Mouse (Mus musculus) cerebellum, postnatal 25 days (tissue): ENCODE measurements around the gene Nxn.

Experiments
- DNase-seq, 2 experiments: peaks; one replicate each; pipeline ENCODE4 v3.0.0; 2021; ENCODE audit warnings: mixed read lengths in 2 of 2

Gene Nxn

DNA sequence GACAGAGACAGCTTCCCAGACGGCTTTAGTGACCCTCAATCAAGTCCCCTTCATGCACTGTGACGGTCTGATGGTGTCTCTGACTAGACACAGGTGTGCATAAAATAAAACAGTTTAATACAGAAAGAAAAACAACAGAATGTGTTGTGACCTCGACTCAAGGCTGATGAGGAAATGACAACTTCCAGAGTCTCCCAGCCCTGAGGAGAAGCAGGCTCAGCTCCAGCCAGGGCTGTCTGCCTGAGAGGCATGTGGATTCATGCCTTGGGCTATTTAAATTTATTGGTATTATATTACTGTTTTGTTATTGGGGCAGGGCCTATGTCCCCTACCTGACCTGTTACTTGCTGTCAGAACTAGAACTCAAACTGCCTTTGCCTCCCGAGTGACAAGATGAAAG lies 37.5 kb downstream of the Nxn start:
- no peak for DNase-seq

GRCm38 (mm10) chr11:76360255-76360654 lies 38.7 kb downstream of the Nxn start:
- DNase-seq: no peak

- no peak for DNase-seq
Observed at GRCm38 (mm10) chr11:76358628-76359320, 40.2 kb downstream of the Nxn start.

DNA sequence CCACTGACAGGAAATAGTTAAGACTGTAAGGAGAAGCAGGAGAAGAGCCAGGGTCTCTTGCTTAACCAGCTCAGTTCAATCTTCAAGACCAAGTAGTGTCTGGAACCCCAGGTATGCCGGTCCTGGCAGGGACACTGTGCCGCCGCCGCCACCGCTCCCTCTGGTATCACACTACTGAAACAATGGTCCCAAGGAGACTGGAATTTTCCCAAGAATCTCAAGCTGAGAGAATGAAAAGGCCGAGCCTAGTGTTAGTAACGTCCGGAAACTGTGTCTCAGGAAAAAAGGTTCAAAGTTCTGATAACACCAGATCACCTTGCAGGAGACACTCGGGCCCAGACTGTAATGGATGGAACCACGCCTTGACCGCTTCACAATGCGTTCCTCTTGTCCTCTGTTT lies 41.5 kb downstream of the Nxn start:
- DNase-seq: no peak

DNA sequence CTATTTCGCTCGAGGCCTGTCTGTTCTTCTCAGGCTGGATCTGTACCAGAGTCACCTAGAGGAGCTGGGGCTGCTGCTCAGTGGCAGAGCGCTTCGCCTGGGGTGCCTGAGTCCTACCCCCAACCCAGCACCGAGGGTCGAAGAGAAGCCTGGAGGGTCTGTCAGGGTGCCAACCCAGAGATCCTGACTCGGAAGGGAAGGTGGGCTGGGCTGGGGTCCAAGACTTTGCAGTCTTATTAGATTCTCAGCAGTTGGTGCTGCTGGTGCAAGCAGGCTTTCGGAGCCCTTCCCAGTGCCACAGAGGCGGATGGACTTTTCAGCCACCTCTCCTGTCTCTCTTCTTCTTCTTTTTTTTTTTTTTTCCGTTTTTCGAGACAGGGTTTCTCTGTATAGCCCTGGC lies 42.8 kb downstream of the Nxn start:
- peak in 1 of 2 experiments; percentile 50 for DNase-seq

GRCm38 (mm10) chr11:76355425-76355824 lies 43.5 kb downstream of the Nxn start:
- no peak for DNase-seq

DNA sequence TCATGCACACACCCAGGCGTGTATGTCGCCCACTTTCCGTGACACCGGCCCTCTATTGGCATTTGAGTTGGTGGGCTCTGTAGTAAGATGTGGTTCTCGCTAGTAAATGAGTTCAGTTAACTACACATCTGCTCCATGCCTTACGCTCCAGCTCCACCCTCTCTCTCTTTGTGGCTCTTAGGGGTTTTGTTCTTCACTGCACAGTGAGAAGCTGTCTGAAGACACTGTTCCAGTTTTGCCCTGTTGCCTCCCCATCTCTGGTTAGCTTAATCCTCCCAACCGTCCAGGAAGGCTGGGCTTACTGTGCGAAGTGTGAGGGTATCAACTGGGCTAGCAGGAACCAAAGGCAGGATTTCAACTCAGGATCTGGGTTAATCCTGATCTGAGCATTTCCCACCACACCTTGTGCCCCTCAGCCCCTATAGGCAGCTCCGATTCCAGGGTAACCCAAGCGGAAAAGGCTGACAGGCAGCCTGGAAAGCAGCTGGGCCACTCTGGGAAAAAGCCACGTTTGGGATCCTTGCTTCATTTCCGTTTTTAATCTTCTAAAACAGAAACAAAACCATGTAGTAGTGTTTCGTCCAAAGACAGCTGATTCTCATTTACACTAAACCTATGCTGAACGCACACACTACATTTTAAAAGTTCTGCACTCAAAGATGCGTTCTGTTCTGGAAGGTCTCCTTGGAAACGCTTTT lies 45.9 kb downstream of the Nxn start:
- DNase-seq: no peak

- no peak for DNase-seq
Observed at GRCm38 (mm10) chr11:76351624-76352011, 47.3 kb downstream of the Nxn start.

GRCm38 (mm10) chr11:76350931-76351623 lies 47.9 kb downstream of the Nxn start:
- DNase-seq: no peak

GRCm38 (mm10) chr11:76349833-76350232 lies 49.1 kb downstream of the Nxn start:
- DNase-seq: no peak

GRCm38 (mm10) chr11:76347589-76347988 lies 51.4 kb downstream of the Nxn start:
- DNase-seq: no peak

- no peak for DNase-seq
Observed at GRCm38 (mm10) chr11:76343031-76343430, 55.9 kb downstream of the Nxn start.

DNA sequence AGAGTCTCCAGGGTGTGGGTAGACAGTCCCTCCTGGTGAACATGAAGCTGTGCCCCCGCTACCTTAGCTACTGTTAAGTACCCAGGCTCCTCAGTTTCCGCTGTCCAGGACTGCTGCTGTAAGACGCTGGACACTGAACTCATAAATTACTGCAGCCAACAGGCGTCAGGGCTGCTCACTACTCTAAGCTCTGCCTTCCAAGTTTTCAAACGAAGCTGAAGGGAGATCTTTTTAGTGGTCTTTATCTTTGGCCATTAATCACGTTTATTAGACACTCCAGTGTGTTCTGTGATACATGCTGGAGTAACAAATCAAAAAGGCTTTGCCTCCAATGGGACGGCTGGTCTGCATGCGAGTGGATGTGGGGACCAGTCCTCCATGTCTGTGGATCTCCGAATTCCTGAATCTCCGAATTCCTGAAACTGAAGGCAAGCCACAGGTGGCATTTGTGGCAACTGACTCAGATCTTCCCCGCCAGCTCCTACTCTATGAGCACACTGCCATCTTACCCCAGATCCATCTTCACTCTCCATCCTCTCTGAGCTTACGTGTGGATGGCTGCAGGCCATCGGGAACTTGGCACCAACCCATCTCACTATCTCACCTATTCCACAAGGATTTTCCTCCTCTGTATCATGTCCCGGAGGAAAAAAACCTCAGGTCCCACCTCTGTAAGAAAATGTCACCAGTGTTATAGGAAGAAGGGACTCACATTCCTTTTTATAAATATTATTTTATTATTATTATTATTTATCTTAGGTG lies 56.9 kb downstream of the Nxn start:
- DNase-seq: peak in 1 of 2 experiments; percentile 68

GRCm38 (mm10) chr11:76341163-76341562 lies 57.8 kb downstream of the Nxn start:
- peak in 1 of 2 experiments; percentile 49 for DNase-seq

GRCm38 (mm10) chr11:76339830-76340229 lies 59.1 kb downstream of the Nxn start:
- no peak for DNase-seq

- DNase-seq: peak; percentile 64 to 77
Observed at GRCm38 (mm10) chr11:76339141-76339540, 59.8 kb downstream of the Nxn start.

DNA sequence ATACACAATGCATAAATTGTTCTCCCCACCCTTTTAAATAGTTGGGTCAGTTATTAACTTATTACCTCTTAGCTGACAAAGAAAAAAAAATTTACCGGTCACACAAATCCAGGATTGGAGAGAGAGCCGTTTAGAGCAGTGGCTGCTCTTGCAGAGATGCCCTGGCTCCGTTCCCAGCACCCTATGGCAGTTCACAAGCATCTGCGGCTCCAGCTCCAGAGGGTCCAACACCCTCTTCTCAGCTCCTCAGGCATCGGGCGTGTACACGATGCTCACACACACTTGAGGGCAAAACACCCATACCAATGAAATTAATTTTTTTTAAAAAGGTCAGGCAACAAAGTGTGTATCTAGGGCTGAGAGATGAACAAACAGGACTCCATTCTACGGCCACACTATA lies 60.3 kb downstream of the Nxn start:
- DNase-seq: peak; percentile 74 to 84

DNA sequence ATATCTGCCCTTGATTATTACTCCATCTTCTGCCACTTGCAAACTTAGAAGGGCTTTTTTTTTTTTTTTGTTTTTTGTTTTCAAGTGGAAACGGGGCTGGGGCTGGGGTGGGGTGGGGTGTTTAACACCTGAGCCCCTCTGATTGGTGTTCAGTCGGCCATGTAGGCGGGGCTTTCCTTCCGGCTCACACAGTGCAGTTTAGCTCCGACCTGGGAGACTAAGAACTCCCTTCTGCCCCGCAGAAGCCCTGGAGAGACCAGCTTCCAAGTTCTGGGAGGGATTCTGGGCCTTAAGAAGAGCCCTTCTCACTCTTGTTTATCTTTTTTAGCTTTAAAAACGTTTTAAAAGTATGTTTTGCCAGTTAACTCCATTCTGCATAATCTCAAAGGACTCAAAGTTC lies 61.2 kb downstream of the Nxn start:
- DNase-seq: no peak

- DNase-seq: no peak
Observed at GRCm38 (mm10) chr11:76337236-76337635, 61.7 kb downstream of the Nxn start.

DNA sequence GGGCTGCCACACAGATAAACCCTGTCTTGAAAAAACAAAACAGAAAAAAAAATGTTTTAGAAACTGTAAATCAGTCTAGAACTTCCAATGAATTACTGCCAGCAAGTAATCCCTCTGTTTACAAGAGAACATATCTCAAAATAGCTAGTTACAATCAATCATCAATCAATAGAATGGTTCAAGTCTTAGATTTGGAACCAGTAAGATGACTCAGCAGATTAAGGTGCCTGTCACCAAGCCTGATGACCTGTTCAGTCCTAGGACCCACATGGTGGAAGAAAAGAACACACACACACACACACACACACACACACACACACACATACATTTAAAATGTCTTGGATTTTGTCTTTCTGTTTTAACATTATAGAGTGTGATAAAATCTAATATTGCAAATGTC lies 62.7 kb downstream of the Nxn start:
- no peak for DNase-seq

DNA sequence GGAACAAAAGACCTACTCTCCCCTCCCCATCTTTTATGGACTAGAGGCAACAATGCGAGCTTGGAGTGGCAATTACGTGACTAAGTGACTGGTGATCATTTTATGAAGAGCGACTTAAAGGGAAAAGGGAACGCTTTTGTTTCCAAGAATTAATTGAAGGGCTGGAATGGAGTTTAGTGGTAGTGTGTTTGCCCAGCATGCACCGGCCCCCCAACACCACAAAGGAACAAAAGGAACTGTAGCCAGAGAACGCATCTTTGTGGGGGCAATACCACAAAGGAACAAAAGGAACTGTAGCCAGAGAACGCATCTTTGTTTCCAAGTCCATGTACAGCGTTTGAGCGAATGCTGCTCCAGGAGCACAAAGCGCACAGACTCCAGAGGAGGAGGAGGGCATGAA lies 64.0 kb downstream of the Nxn start:
- DNase-seq: no peak

DNA sequence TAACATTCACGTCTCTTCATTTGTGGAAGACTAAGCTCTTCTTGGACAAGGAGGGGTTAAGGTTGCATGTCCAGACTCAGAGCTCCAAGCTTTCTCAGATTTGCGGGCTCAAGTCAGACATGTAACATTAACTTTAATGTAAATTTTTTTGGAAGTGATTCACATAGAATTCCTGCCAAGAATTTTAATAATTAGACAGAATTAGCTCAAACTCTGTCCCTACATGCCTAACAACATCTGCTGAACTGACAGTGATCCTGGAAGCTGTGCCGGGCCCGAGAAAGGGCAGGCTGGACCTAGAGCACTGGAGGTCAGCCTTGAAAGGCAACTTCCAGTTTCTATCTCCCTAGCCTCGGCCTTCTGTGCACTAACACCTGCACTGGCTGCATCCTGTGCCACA lies 66.7 kb downstream of the Nxn start:
- no peak for DNase-seq
